Mouse (Mus musculus) hindbrain, embryonic 15.5 days (tissue): Measurements from ENCODE around the gene Ppm1j. TPM values are rescaled to one million over a fixed set of nuclear protein-coding genes. Genes with fewer than 3 reads are reported as not detected.

ENCODE experiments used
- ATAC-seq: fragments of 200-750 bp; cut with Nextera tagmentation; 2 replicates; pipeline ENCODE4 v1.8.0; 2017; ENCODE audit warnings: low read depth, moderate number of reproducible peaks, moderate TSS enrichment; ENCODE audit not compliant: low FRiP score
- H3K27ac ChIP-seq: fragments of 300-500 bp; sonication (generic); replicated peaks from 2 replicates; pipeline ENCODE4 v1.5.1; 2015; ENCODE audit warnings: mild to moderate bottlenecking, inconsistent platforms
- H3K27me3 ChIP-seq: fragments of 300-500 bp; sonication (generic); 2 replicates; pipeline ENCODE4 v1.6.1; 2015; ENCODE audit warnings: control low read depth, inconsistent platforms
- H3K36me3 ChIP-seq: fragments of 300-500 bp; sonication (generic); 2 replicates; pipeline ENCODE4 v1.6.1; 2015; ENCODE audit warnings: control low read depth, inconsistent platforms
- H3K4me1 ChIP-seq: fragments of 300-500 bp; sonication (generic); replicated peaks from 2 replicates; pipeline ENCODE4 v1.6.1; 2015; ENCODE audit warnings: control low read depth, inconsistent platforms
- H3K4me2 ChIP-seq: fragments of 300-500 bp; sonication (generic); 2 replicates; pipeline ENCODE4 v1.6.1; 2015; ENCODE audit warnings: moderate library complexity, mild to moderate bottlenecking, inconsistent platforms
- H3K4me3 ChIP-seq: fragments of 300-500 bp; sonication (generic); 2 replicates; pipeline ENCODE4 v1.5.1; 2015; ENCODE audit warnings: mild to moderate bottlenecking, inconsistent platforms
- H3K9ac ChIP-seq: fragments of 300-500 bp; sonication (generic); 2 replicates; pipeline ENCODE4 v1.6.1; 2015; ENCODE audit warnings: inconsistent platforms
- H3K9me3 ChIP-seq: fragments of 300-500 bp; sonication (generic); 2 replicates; pipeline ENCODE4 v1.6.1; 2016; ENCODE audit warnings: control low read depth, inconsistent platforms
- WGBS: fragments of 180-500 bp; shearing (Covaris S2); methylation state at CpG from one replicate; pipeline ENCODE4 v1.1.7; 2015; 5-methylcytosine and 5-hydroxymethylcytosine counted together
- polyA plus RNA-seq: library from polyadenylated mRNA; unstranded; fragments of >200 nt; fragmentation: Nextera tagmentation; extraction: Ambion mirVana; gene quantifications from 2 replicates; pipeline ENCODE4 v1.2.1, GENCODE M21; 2015

Gene Ppm1j
- polyA plus RNA-seq, 1 experiment from 2014 or later, result 1.2 TPM

GRCm38 (mm10) chr3:104767716-104768115 is 13.1 kb upstream of the Ppm1j start:
- ATAC-seq, result no peak
- H3K27me3 ChIP-seq, result no peaks in the 10 kb centered on the region
- no peak overlapping the region for H3K4me3 ChIP-seq
- 87% methylated on average over 4 of the region's 4 CpGs for whole genome bisulfite sequencing
- H3K9me3 ChIP-seq, result no peaks in the 10 kb centered on the region
- H3K9ac ChIP-seq, result no peak overlapping the region
- H3K36me3 ChIP-seq, result no peaks in the 10 kb centered on the region
- no peak overlapping the region for H3K4me2 ChIP-seq
- H3K27ac ChIP-seq, result no peak overlapping the region
- H3K4me1 ChIP-seq, result no peaks in the 10 kb centered on the region

DNA sequence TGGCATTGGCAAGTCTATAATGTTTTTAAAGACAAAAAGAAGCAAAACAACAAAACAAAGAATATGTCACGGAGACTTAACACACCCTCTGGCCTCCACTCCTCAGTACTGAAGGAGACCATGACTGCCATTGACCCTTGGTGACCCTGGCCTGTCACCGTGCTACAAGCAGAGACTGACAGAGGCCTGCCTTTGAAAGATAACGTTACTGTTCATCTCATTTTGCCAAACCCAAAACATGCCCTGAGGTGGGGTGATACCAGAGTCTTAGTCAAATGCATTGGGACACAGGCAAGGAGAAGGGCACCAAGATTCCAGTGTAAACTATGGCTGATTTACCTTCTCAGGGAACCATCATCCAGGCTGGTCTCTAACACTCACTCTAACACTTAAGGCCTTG is 11.7 kb upstream of the Ppm1j start:
- no peaks in the 10 kb centered on the region for H3K9me3 ChIP-seq

DNA sequence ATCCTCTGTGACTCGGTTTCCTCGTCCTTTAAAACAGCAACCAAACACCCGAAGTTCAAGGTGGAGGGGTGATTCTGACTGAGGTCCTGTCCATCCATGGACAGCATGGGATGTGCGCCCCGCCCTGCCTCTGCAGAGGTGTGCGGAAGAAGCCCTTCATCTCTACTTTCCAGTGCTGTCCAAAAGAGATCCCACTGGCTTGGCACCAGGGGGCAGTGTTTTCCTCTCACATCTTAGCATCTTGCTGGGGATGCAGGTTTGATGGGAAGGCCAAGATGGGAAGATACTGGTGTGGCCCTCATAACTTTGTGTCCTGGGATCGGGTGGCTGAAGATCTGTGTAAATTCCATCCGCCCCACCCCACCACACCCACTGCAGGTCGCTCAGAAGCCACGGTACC is 10.8 kb upstream of the Ppm1j start:
- Histone ChIP-seq H3K27me3 (no peaks in the 10 kb centered on the region), H3K4me1 (no peaks in the 10 kb centered on the region), H3K4me3 (no peak overlapping the region), H3K4me2 (no peak overlapping the region), H3K36me3 (no peaks in the 10 kb centered on the region), H3K27ac (no peak overlapping the region), H3K9ac (no peak overlapping the region), H3K9me3 (no peaks in the 10 kb centered on the region)
- ATAC-seq, result no peak
- 60% methylated on average over 10 of the region's 10 CpGs for WGBS

More for the DNA sequence above, 11.7 kb upstream of the Ppm1j start:
- Histone ChIP-seq H3K4me2 (no peak overlapping the region), H3K27ac (no peak overlapping the region), H3K4me3 (no peak overlapping the region), H3K4me1 (no peaks in the 10 kb centered on the region), H3K9ac (no peak overlapping the region), H3K27me3 (no peaks in the 10 kb centered on the region), H3K36me3 (no peaks in the 10 kb centered on the region)
- WGBS, result 27% methylated on average over 3 of the region's 3 CpGs
- no peak for ATAC-seq

DNA sequence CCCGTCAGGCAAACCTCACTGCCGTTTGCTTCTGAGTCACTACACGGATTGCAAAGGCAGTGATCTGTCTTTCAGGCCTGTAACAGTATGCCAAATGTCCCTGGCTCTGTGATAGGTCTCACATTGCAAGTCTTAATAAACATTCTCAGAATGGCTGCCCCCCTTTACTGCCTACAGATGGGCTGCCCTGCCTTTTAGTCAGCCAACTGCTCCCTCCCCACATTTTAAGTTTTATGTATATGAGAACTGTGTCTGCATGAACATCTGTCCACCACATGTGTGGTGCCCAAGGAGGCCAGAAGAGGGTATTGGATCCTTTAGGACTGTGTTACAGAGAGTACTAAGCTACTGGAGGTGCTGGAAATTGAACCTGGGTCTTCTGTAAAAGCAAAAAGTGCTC is 9.9 kb upstream of the Ppm1j start:
- no peak overlapping the region for H3K4me2 ChIP-seq
- no peak overlapping the region for H3K4me3 ChIP-seq
- H3K9ac ChIP-seq, result no peak overlapping the region
- no peak overlapping the region for H3K27ac ChIP-seq
- H3K27me3 ChIP-seq, result peaks cover 5% of the 10 kb centered on the region
- H3K36me3 ChIP-seq, result no peaks in the 10 kb centered on the region
- ATAC-seq, result no peak
- H3K4me1 ChIP-seq, result no peaks in the 10 kb centered on the region
- no peaks in the 10 kb centered on the region for H3K9me3 ChIP-seq
- WGBS, result 76% methylated on average over 3 of the region's 3 CpGs

GRCm38 (mm10) chr3:104771460-104771859 is 9.4 kb upstream of the Ppm1j start:
- H3K4me2 ChIP-seq, result no peak overlapping the region
- H3K4me3 ChIP-seq, result no peak overlapping the region
- peaks cover 10% of the 10 kb centered on the region for H3K27me3 ChIP-seq
- no peaks in the 10 kb centered on the region for H3K36me3 ChIP-seq
- ATAC-seq, result no peak
- no peaks in the 10 kb centered on the region for H3K9me3 ChIP-seq
- no peaks in the 10 kb centered on the region for H3K4me1 ChIP-seq
- H3K9ac ChIP-seq, result no peak overlapping the region
- no peak overlapping the region for H3K27ac ChIP-seq
- 71% methylated on average over 6 of the region's 6 CpGs for WGBS

GRCm38 (mm10) chr3:104773301-104773700 is 7.6 kb upstream of the Ppm1j start:
- no peak for ATAC-seq
- no peaks in the 10 kb centered on the region for H3K9me3 ChIP-seq
- H3K4me3 ChIP-seq, result no peak overlapping the region
- H3K4me1 ChIP-seq, result peaks cover 6% of the 10 kb centered on the region
- H3K27me3 ChIP-seq, result peaks cover 29% of the 10 kb centered on the region
- no peak overlapping the region for H3K4me2 ChIP-seq
- no peak overlapping the region for H3K27ac ChIP-seq
- no peak overlapping the region for H3K9ac ChIP-seq
- no peaks in the 10 kb centered on the region for H3K36me3 ChIP-seq
- 80% methylated on average over 7 of the region's 7 CpGs for WGBS

DNA sequence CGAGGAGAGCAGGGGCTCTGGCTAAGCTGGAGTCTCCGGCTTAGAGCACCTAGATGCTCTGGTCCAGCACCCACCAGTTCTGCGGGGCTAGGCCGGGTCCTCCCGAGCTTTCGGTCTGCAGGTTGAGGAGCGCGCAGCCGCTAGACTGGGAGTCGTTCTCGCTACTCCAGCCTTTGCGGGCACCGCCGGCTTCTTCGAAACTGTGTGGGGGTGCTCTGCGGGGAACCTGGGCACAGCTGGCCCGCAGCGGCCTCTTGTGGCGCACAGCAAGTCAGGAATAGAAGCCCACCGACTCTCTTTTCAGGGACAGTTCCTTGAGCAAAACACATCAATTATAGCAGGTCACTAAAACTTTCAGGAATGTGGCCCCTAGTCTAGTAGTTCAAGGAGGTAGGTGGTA is 3.5 kb upstream of the Ppm1j start:
- no peak for ATAC-seq
- no peaks in the 10 kb centered on the region for H3K9me3 ChIP-seq
- H3K4me1 ChIP-seq, result peaks cover 23% of the 10 kb centered on the region
- H3K36me3 ChIP-seq, result no peaks in the 10 kb centered on the region
- H3K9ac ChIP-seq, result no peak overlapping the region
- 2% methylated on average over 20 of the region's 20 CpGs for WGBS
- no peak overlapping the region for H3K27ac ChIP-seq
- peaks cover 68% of the 10 kb centered on the region for H3K27me3 ChIP-seq
- H3K4me2 ChIP-seq, result peak overlapping the region; percentile 66
- H3K4me3 ChIP-seq, result peak overlapping the region; percentile 36

- Histone ChIP-seq H3K4me2 (no peak overlapping the region; the same call in 1 of the 2 replicates), H3K27me3 (peaks cover 95% of the 10 kb centered on the region), H3K36me3 (no peaks in the 10 kb centered on the region), H3K4me3 (no peak overlapping the region), H3K9ac (no peak overlapping the region), H3K4me1 (peaks cover 23% of the 10 kb centered on the region), H3K27ac (no peak overlapping the region), H3K9me3 (no peaks in the 10 kb centered on the region)
- ATAC-seq, result no peak
- WGBS, result under 1% methylated on average over 7 of the region's 7 CpGs
These were observed 907 bp upstream of the Ppm1j start for GRCm38 (mm10) chr3:104779949-104780348.

GRCm38 (mm10) chr3:104781471-104781903 is 631 bp downstream of the Ppm1j start, which contains the start of gene Fam19a3:
Gene Fam19a3 (minus strand): TSS chr3:104781840.
- under 1% methylated on average over 26 of the region's 26 CpGs for WGBS
- Histone ChIP-seq H3K4me3 (peak within 1 kb of the TSS; percentile 45), H3K36me3 (no peaks in the 10 kb centered on the region), H3K4me1 (peaks cover 23% of the 10 kb centered on the region), H3K4me2 (peak within 1 kb of the TSS; percentile 95), H3K9ac (peak within 1 kb of the TSS; percentile 29), H3K27ac (no peak within 1 kb of the TSS), H3K27me3 (peaks cover 91% of the 10 kb centered on the region), H3K9me3 (no peaks in the 10 kb centered on the region)
- ATAC-seq, result peak; percentile 20; the same call in 1 of the 2 replicates

DNA sequence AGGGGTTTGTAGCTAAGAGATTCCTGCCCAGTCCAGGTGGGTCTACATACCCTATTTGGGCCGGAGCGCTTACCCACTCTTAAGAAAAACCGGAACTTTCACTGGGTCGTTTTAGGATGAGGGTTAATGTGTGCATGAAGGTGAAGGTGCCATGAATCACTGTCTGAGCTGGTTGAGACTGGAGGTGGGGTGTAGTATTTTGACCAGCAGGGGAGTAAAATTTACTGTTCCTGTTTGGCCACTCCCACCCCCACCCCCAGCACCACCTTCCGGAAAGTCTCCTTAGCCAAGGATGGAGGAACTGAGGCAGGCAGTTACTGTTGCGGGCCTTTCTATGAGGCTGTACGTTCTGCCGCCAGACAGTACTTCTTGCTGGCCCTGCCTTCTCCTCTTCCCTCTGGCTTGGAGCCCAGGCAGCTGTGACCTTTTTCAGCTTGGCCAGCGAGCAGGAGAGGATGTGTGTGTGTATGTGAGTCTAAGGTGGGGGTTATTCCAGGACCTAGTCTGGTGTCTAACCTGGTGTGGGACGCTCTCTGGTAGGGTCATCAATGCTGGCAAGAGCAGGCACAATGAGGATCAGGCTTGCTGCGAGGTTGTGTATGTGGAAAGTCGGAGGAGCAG is 1.3 kb downstream of the Ppm1j start:
- H3K4me3 ChIP-seq, result peak overlapping the region; percentile 45; the same call in 1 of the 2 replicates
- H3K9me3 ChIP-seq, result no peaks in the 10 kb centered on the region
- no peak overlapping the region for H3K9ac ChIP-seq
- ATAC-seq, result no peak
- H3K27ac ChIP-seq, result no peak overlapping the region
- H3K27me3 ChIP-seq, result peaks cover 84% of the 10 kb centered on the region
- WGBS, result 20% methylated on average over 12 of the region's 12 CpGs
- H3K4me1 ChIP-seq, result peaks cover 20% of the 10 kb centered on the region
- peak overlapping the region; percentile 95 for H3K4me2 ChIP-seq
- H3K36me3 ChIP-seq, result no peaks in the 10 kb centered on the region

GRCm38 (mm10) chr3:104783971-104784500 is 3.2 kb downstream of the Ppm1j start:
- Histone ChIP-seq H3K27me3 (peaks cover 65% of the 10 kb centered on the region), H3K4me2 (no peak overlapping the region), H3K4me3 (no peak overlapping the region), H3K9ac (no peak overlapping the region), H3K27ac (no peak overlapping the region), H3K9me3 (no peaks in the 10 kb centered on the region), H3K36me3 (no peaks in the 10 kb centered on the region), H3K4me1 (peaks cover 26% of the 10 kb centered on the region)
- WGBS, result 37% methylated on average over 14 of the region's 14 CpGs
- no peak for ATAC-seq

DNA sequence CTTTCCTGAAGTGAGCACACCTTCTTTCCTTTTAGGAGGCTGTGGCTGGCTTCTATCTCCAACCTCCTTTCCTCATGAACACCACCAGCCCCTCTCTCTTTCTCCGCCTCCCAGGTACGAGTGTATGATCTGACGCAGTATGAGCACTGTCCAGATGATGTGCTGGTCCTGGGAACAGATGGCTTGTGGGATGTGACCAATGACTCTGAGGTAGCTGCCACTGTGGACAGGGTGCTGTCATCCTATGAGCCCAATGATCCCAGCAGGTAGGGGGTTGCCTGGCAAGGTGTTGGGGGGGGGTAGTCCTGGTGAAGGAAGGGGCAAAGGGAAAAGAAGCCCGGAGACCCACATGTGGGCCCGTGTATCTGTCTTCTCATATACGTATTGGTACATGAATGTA is 4.4 kb downstream of the Ppm1j start:
- Histone ChIP-seq H3K27me3 (peaks cover 57% of the 10 kb centered on the region), H3K9me3 (no peaks in the 10 kb centered on the region), H3K4me1 (peaks cover 37% of the 10 kb centered on the region), H3K27ac (no peak overlapping the region), H3K9ac (no peak overlapping the region), H3K4me2 (no peak overlapping the region), H3K4me3 (no peak overlapping the region), H3K36me3 (no peaks in the 10 kb centered on the region)
- ATAC-seq, result no peak
- 89% methylated on average over 6 of the region's 6 CpGs for WGBS
